Comparison of ENCODE assay signal across 10 mouse cellular contexts in the genomic region with DNA sequence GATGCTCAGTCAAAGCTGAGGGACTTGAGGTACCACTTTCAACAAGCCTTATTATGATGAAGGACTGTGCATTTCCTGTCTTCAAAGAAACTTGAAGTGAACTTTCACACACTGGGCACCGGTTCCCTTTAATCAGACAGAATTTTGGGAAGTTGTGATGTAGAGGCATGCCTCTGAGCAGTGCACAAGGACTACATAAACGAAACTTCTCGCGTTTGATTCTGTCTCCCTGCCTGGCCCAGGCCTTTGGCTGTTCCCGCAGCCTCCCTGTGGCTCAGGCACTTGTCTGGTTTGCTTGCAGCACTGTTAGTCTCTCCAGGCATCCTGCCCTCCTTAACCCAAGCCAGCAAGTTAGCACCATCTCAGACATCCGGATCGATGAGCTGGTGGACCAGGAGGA. TPM values are rescaled to one million over a fixed set of nuclear protein-coding genes. Genes with fewer than 3 reads are reported as not detected.
DNase-seq lines count a peak whose midpoint lies in the region.
"Had no signal": no experiment of that assay in that cellular context is flagged by ENCODE, and none has a peak within 500 bp of the region (broad histone marks: within the 10 kb centered on the region; RNA-seq: fewer than 3 reads in every experiment).

No protein-coding gene starts in this region.

- peaks cover 9% of the 10 kb centered on the region for H3K4me1 ChIP-seq in brown adipose tissue, adult 24 weeks (ENCODE audit: control insufficient read depth, insufficient read depth, insufficient read length, low read length)
- H3K4me1 ChIP-seq: lung, embryonic 15.5 days had no signal

- no peak overlapping the region for H3K4me3 ChIP-seq in brown adipose tissue, adult 24 weeks (ENCODE audit: insufficient read depth, low read depth, low read length)
- H3K4me3 ChIP-seq: lung, embryonic 15.5 days had no signal

- peak overlapping the region; percentile 75 for H3K27ac ChIP-seq in brown adipose tissue, adult 24 weeks (replicated peaks; ENCODE audit: low read depth, low read length)
- H3K27ac ChIP-seq: hindbrain, embryonic 14.5 days; lung, embryonic 15.5 days had no signal

- intact Hi-C loops in heart, postnatal 10 days (cut with DNase I), result no loop called here

- peak; percentile 18 to 38 for DNase-seq in heart, postnatal 10 days
- DNase-seq in heart, adult 8-10 months (ENCODE audit: low spot score), result no peak
- peak; percentile 11 to 36 for DNase-seq in CD8-positive naive resting alpha-beta T cell, adult 2 months (ENCODE audit: low read depth in 2 of 2, low spot score in 2 of 2)
- peak; percentile 46 to 63 for DNase-seq in layer of hippocampus, postnatal 14 days (ENCODE audit: low spot score in 2 of 2)
- DNase-seq in urinary bladder, adult 18-20 months (ENCODE audit: low spot score in 2 of 2), result no peak
- no peak for DNase-seq in testis, postnatal 14 days (ENCODE audit: low spot score)
- DNase-seq: retina, postnatal 1 day had no signal

RNA-seq across cellular contexts. Expression of a gene that starts 10.2 kb away (rescaled TPM):
- total RNA-seq in heart, postnatal 10 days (2021), result under 1 TPM; 0.37 to 0.41 TPM
- under 1 TPM; 0.14 to 0.63 (median 0.25) TPM for total RNA-seq in heart, adult 8-10 months (2022)
- 0.59 and 1.4 TPM in 2 replicates for polyA plus RNA-seq in brown adipose tissue, adult 24 weeks (2012; ENCODE audit: insufficient read depth, insufficient read length, missing spikeins)
- 1 to 10 TPM; 1.9 to 2.6 TPM for total RNA-seq in layer of hippocampus, postnatal 14 days (2021)

RNA-seq across cellular contexts. Expression of a gene that starts 39.4 kb away (rescaled TPM):
- total RNA-seq in heart, postnatal 10 days (2021), result 10 to 100 TPM; 56.9 to 62.1 TPM
- 10 to 100 TPM; 33.5 to 43.2 (median 42.0) TPM for total RNA-seq in heart, adult 8-10 months (2022)
- polyA plus RNA-seq in brown adipose tissue, adult 24 weeks (2012; ENCODE audit: insufficient read depth, insufficient read length, missing spikeins), result 59.1 and 61.6 TPM in 2 replicates
- 100 to 1,000 TPM; 124 to 137 TPM for total RNA-seq in layer of hippocampus, postnatal 14 days (2021)

RNA-seq across cellular contexts. Expression of a gene that starts 58.0 kb away (rescaled TPM):
- total RNA-seq in heart, postnatal 10 days (2021), result 10 to 100 TPM; 25.6 to 27.9 TPM
- total RNA-seq in heart, adult 8-10 months (2022), result 10 to 100 TPM; 24.6 to 29.5 (median 28.9) TPM
- 17.4 and 18.2 TPM in 2 replicates for polyA plus RNA-seq in brown adipose tissue, adult 24 weeks (2012; ENCODE audit: insufficient read depth, insufficient read length, missing spikeins)
- total RNA-seq in layer of hippocampus, postnatal 14 days (2021), result 10 to 100 TPM; 53.9 to 61.1 TPM

Comparison
In these comparisons a context has a peak if more than half of its experiments do, and no peak if none do; other contexts are left out.
1. DNase-seq: peak in heart, postnatal 10 days (2 of 2), CD8-positive naive resting alpha-beta T cell, adult 2 months (2 of 2) and layer of hippocampus, postnatal 14 days (2 of 2); none in heart, adult 8-10 months (single experiment), urinary bladder, adult 18-20 months (0 of 2) and testis, postnatal 14 days (single experiment).